Comparison of ENCODE assay signal across 9 mouse cellular contexts in genomic region chr1:40789666-40790233, GRCm38 (mm10). TPM values are rescaled to one million over a fixed set of nuclear protein-coding genes. Genes with fewer than 3 reads are reported as not detected.
DNase-seq lines count a peak whose midpoint lies in the region; ATAC-seq lines count a peak whose summit lies in the region.
"Had no signal": no experiment of that assay in that cellular context is flagged by ENCODE, and none has a peak within 500 bp of the region (broad histone marks: within the 10 kb centered on the region; RNA-seq: fewer than 3 reads in every experiment).

No protein-coding gene starts in this region.

- DNase-seq in kidney, adult 11 months: peak; percentile 48
- no peak for DNase-seq in kidney, postnatal 4 days
- DNase-seq in hindbrain, embryonic 14.5 days (ENCODE audit: low spot score): no peak
- no peak for DNase-seq in layer of hippocampus, postnatal 10 days (ENCODE audit: low spot score in 2 of 2)
- DNase-seq in thymus, postnatal 4 days: no peak
- no peak for DNase-seq in natural killer cell, adult 2 months (ENCODE audit: low spot score in 2 of 2)

- H3K27me3 ChIP-seq in embryonic facial prominence, embryonic 12.5 days: no peaks in the 10 kb centered on the region
- no peaks in the 10 kb centered on the region for H3K27me3 ChIP-seq in hindbrain, embryonic 14.5 days (ENCODE audit: control insufficient read depth, insufficient read depth, low read length)

- no peaks in the 10 kb centered on the region for H3K9me3 ChIP-seq in embryonic facial prominence, embryonic 12.5 days
- H3K9me3 ChIP-seq in hindbrain, embryonic 14.5 days (ENCODE audit: control insufficient read depth, low read length): no peaks in the 10 kb centered on the region

- no peak overlapping the region for H3K27ac ChIP-seq in embryonic facial prominence, embryonic 12.5 days
- no peak overlapping the region for H3K27ac ChIP-seq in hindbrain, embryonic 14.5 days
- H3K27ac ChIP-seq in macrophage: no peak overlapping the region

- H3K4me3 ChIP-seq in embryonic facial prominence, embryonic 12.5 days: peak overlapping the region; percentile 65
- peak overlapping the region; percentile 55 for H3K4me3 ChIP-seq in hindbrain, embryonic 14.5 days (replicated peaks; ENCODE audit: low read length)
- peak overlapping the region; percentile 78 for H3K4me3 ChIP-seq in macrophage (ENCODE audit: inconsistent target)

- H3K36me3 ChIP-seq in embryonic facial prominence, embryonic 12.5 days: no peaks in the 10 kb centered on the region
- no peaks in the 10 kb centered on the region for H3K36me3 ChIP-seq in hindbrain, embryonic 14.5 days (replicated peaks; ENCODE audit: control insufficient read depth, insufficient read depth)
- no peaks in the 10 kb centered on the region for H3K36me3 ChIP-seq in macrophage (ENCODE audit: inconsistent target)

- WGBS in embryonic facial prominence, embryonic 12.5 days: 25% methylated on average over 5 of the region's 5 CpGs
- WGBS in hindbrain, embryonic 14.5 days: 26% methylated on average over 5 of the region's 5 CpGs
- WGBS in macrophage (ENCODE audit: missing documents): 45% methylated on average over 5 of the region's 5 CpGs

- peaks cover 7% of the 10 kb centered on the region for H3K4me1 ChIP-seq in embryonic facial prominence, embryonic 12.5 days
- no peaks in the 10 kb centered on the region; the same call in 1 of the 2 replicates for H3K4me1 ChIP-seq in hindbrain, embryonic 14.5 days (replicated peaks; ENCODE audit: control insufficient read depth, insufficient read depth, low read length)

- no peaks in the 10 kb centered on the region for H3K79me2 ChIP-seq in macrophage (ENCODE audit: inconsistent target)

- peak overlapping the region; percentile 68 for H3K4me2 ChIP-seq in embryonic facial prominence, embryonic 12.5 days (replicated peaks)
- peak overlapping the region; percentile 71 for H3K4me2 ChIP-seq in hindbrain, embryonic 14.5 days (replicated peaks)

- 0 out of 2 replicates have a peak overlapping the region, but pooled peaks have one; percentile 50 for H3K9ac ChIP-seq in embryonic facial prominence, embryonic 12.5 days
- H3K9ac ChIP-seq in hindbrain, embryonic 14.5 days: peak overlapping the region; percentile 53

- ATAC-seq in embryonic facial prominence, embryonic 12.5 days (ENCODE audit: insufficient number of reproducible peaks, insufficient read depth, low FRiP score, low TSS enrichment): no peak
- peak; percentile 59 for ATAC-seq in hindbrain, embryonic 14.5 days (ENCODE audit: low FRiP score)

RNA-seq across cellular contexts. Expression of gene Mfsd9, which starts 0.7 kb away (rescaled TPM):
- polyA plus RNA-seq in embryonic facial prominence, embryonic 12.5 days (2016; fragmentation: Nextera tagmentation; extraction: Ambion mirVana): 3.5 and 4.1 TPM in 2 replicates
- polyA plus RNA-seq in hindbrain, embryonic 14.5 days (2014; fragmentation: Nextera tagmentation; extraction: Ambion mirVana): 8.6 and 9.8 TPM in 2 replicates
- total RNA-seq in macrophage (2018; cell fraction: chromatin; rRNA removed): 1 to 10 TPM in 15 of 26 experiments, under 1 TPM in 9, not detected in 2; 0.30 to 5.3 (median 1.6) TPM
- 1 to 10 TPM; 2.4 to 6.9 (median 4.9) TPM for total RNA-seq in macrophage (2018; cell fraction: cytosol; rRNA removed)
- total RNA-seq in macrophage (2018; cell fraction: nucleus; rRNA removed): 1 to 10 TPM in 25 of 26 experiments, under 1 TPM in 1; 0.96 to 6.9 (median 3.2) TPM
- polyA plus RNA-seq in macrophage (2018): 3.8 to 4.1 TPM (median 3.8 TPM) in 3 replicates
- 1 to 10 TPM; 7.8 to 9.2 TPM for total RNA-seq in layer of hippocampus, postnatal 10 days (2021)

RNA-seq across cellular contexts. Expression of gene Tmem182, which starts 15.7 kb away (rescaled TPM):
- 0.64 and 0.69 TPM in 2 replicates for polyA plus RNA-seq in embryonic facial prominence, embryonic 12.5 days (2016; fragmentation: Nextera tagmentation; extraction: Ambion mirVana)
- 0.09 TPM in 1 of 2 replicates, not detected in the other for polyA plus RNA-seq in hindbrain, embryonic 14.5 days (2014; fragmentation: Nextera tagmentation; extraction: Ambion mirVana)
- total RNA-seq in macrophage (2018; cell fraction: chromatin; rRNA removed): not detected
- not detected for total RNA-seq in macrophage (2018; cell fraction: cytosol; rRNA removed)
- not detected for total RNA-seq in macrophage (2018; cell fraction: nucleus; rRNA removed)
- polyA plus RNA-seq in macrophage (2018): not detected in 3 replicates
- total RNA-seq in layer of hippocampus, postnatal 10 days (2021): under 1 TPM; 0.30 to 0.58 TPM
- total RNA-seq: neutrophil, adult 5-6 weeks had no signal
